Mouse (Mus musculus) brain, adult 2 months (tissue): Measurements from ENCODE around the gene Gpr1.
A peak's percentile ranks its signal among the peaks of the same experiment; 100 is the strongest.
"Not testable (repeated sequence)": the region's sequence is repeated elsewhere in the genome, so short reads cannot be mapped to it uniquely, and the experiment has no call there.

Experiments
- DNase-seq: peaks from one replicate; pipeline ENCODE4 v3.0.0; 2011; ENCODE audit warnings: low read depth, low spot score

The Gpr1 gene

DNA sequence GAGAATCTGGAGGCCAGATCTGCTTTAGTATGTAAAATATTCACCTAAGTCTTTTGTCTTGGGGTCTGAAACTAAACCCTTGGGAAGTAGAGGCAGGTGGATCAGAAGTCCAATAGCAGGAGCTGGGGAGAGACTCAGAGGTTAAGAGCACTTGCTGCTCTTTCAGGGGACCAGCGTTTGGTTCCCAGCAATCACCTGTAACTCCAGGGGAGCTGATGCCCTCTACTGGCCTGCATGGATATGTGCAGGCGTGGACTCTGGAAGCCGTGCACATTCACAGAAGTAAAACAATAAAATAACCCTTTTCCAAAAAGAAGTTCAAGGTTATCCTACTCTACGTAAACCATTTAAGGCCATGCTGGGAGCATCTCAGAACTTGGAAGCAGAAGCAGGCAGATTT, 4.9 kb upstream of the Gpr1 start:
- no peak for DNase-seq

DNA sequence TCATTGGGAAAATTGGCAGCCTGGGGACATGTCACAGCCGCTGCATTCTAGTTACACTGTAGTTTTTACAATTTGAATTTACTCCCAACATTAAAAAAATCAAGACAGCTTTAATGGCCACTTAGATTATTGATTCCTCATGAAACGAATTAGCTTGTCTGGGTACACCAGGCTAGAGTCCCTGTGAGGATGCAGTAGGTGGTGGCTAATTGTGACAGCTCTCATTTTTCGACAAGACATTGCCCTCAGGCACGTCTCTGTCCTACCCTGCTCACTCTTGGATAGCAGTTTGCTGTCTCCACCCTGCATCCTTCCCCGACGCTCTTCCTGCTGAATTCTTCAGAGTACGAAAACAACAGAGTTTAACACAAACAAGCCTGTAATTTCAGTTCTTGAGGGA, 288 bp upstream of the Gpr1 start:
- no peak for DNase-seq

DNA sequence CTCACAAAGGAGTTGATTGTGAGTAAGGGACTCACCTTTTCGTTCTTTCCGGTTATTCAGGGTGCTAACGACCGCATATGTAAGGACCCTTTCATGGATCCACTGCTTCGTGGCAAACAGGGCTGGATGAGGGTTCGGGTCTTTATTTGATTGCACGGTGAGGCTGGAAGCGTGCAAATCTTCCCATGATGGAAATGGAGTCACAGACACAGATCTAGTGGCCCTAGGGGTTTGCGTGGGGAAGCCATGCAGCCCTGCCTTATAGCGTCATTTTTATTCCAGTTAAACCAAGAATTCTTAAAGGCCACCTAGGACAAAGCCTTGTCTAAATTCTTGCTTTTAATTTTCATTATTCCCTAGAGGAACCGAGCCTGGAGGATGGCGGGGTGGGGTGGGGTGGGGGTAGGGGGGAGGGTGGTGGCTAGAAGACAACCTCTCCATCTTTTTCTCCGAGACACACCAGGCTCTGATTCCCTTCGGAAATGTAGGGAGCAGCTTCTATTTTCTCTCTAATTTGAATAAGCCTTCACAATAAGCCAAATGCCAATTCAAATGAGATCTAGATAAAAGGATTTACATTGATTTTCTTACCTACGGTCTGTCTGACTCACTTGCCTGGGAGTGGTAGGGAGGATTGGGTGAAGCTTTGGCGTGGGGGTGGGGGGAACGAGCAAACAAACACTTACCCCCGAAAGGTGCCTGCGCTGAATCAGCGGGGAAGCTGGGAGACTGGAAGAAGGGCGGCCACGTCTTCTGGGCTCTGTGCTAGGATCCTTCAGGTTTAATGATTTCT, 669 bp downstream of the Gpr1 start:
- DNase-seq: peak; percentile 53

DNA sequence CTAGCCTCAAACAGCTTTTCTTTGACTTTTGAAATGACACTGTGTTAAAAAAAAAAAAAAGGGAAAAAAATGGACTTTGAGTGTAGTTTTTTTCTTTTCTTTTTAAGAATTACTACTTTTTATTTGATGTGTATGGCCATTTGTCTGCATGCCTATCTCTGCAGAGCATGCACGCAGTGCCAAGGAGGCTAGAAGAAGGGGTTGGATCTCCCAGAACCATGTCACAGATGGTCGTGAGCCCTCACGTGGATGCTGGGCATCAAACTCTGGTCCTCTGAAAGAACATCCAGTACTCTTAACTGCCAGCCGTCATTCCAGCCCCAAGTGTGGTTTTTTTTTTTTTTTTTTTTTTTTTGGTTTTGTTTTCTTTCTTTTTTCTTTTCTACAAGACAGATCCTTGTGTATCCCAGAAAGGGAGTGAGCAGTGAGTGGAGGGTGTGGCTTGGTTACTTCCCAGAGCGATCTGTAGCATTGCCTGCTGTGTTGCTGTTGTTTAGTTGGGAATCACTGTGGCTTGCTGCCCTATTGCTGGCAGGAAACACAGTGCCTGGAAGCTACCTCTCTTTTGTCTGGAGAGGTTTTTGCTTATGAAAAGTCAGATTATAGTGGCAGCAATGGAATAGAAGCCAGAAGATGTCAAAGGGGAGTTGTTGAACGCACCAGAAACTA, 4.3 kb downstream of the Gpr1 start:
- DNase-seq: no peak

- DNase-seq: no peak
Measured at GRCm38 (mm10) chr1:63207607-63208006, 6.7 kb downstream of the Gpr1 start.

DNA sequence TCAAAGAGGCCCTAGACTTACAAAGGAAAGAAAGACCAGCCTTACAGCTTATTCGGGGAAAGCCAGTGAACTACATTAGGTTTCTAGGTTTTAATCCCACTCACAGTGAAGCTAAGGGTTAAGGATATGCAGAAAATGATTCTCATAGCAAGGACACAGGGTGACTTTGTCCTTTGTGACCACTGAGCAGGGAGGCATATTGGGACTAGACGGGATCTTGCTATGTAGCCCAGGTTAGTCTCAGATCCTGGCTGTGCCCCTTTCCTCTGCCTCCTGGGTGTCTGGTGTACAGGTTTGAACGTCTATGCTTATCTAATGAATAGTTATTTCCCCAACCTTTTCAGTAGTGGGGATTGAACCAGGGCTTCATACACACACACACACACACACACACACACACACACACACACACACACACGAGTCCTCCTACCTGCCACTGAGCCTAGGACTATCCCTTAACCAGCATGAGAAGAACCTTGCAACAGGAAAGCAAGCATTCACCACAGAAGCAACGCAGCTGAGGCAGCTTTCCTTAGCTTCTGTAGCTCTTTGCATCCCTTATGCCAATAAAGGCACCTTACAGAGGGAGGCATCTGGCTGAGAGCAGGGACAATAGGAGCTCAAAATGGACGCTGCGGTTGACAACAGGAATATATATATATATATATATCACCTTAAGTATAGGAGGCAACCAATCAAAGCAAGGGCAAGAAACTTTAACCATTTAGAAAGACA, 9.5 kb downstream of the Gpr1 start:
- DNase-seq: no peak

- peak; percentile 83 for DNase-seq
Measured at GRCm38 (mm10) chr1:63203950-63204659, 10.2 kb downstream of the Gpr1 start.

DNA sequence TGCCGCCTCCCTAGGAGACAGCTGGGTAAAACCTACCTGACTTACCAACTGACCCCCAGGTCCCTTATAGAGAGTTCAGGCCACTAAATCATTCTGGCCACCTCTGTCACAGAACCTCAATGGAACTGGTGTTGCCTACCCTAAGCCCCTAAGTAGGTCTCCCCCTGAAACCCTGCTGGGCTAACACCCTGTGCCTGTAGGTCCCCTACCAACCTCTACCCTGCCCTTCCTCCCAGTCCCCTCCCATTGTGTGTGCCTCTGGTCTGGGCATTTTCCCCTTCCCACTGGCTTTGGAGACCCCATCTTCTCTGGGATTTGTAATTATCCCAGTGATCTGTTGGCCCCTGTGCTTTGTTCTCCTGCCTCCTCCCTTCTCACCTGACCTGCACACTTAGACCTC, 10.9 kb downstream of the Gpr1 start:
- DNase-seq: no peak

GRCm38 (mm10) chr1:63201672-63202071, 12.7 kb downstream of the Gpr1 start:
- DNase-seq: no peak

- DNase-seq: no peak
Measured at GRCm38 (mm10) chr1:63200322-63200721, 14.0 kb downstream of the Gpr1 start.

DNA sequence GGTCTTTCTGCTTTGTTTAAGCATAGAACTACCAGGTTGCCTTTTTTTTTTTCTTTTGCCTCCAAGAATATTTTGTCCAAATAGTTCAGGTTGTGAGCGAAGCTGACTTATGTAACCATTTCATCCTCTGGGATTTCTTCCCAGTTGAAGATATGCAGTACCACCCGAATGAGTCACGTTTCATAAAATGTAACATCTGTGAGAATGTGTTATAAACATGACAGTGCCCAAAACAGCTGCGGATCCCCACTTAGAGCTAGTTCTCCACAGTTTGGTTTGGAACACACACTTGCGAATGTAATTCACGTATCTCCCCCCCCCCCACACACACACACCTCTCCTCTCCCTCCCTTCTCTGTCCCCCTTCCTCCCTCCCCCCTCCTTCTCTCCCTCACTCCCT, 15.0 kb downstream of the Gpr1 start:
- DNase-seq: peak; percentile 49

- no peak for DNase-seq
Measured at GRCm38 (mm10) chr1:63195848-63196512, 18.4 kb downstream of the Gpr1 start.

- DNase-seq: no peak
Measured at GRCm38 (mm10) chr1:63192306-63193065, 21.9 kb downstream of the Gpr1 start.

DNA sequence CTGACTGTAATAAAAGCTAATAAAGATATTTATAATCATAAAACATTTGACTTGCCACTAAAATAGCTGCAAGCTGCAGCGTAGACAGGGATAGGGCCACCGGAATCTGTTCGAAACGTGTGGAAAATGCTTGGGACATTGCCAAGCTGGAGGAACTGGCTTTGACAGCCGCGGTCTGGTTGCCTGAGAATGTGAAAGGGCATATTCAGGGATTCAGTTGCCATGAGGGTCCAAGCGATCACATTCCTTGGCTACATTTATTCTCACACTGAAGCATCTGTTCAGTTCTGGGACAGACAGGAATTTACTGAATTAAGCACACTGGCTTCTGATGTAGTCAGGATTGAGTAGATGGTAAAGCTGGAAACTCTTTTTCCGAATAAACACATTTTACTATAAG, 23.5 kb downstream of the Gpr1 start:
- DNase-seq: no peak

- no peak for DNase-seq
Measured at GRCm38 (mm10) chr1:63188536-63188935, 25.8 kb downstream of the Gpr1 start.

- not testable (repeated sequence) for DNase-seq
Measured at GRCm38 (mm10) chr1:63185430-63185829, 28.9 kb downstream of the Gpr1 start.

GRCm38 (mm10) chr1:63182636-63183270, 31.6 kb downstream of the Gpr1 start:
- peak; percentile 73 for DNase-seq

DNA sequence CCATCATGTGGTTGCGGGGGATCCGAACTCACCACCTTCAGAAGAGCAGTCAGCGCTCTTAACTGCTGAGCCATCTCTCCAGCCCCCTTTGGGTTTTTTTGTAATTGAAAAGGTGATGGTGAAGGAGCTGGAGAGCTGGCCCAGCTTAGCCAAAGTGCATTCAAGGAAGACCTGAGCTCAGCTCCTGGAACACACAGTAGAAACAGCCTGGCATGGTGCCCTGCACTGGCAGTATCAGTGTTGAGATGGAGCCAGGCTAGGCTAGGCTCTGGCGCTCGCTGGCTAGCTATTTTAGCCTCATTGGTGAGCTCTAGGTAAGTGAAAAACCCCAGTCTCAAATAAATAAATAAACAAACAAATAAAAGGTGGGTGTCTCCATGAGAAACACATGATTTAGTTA, 32.1 kb downstream of the Gpr1 start:
- peak; percentile 74 for DNase-seq

GRCm38 (mm10) chr1:63181480-63181879, 32.9 kb downstream of the Gpr1 start:
- DNase-seq: no peak

DNA sequence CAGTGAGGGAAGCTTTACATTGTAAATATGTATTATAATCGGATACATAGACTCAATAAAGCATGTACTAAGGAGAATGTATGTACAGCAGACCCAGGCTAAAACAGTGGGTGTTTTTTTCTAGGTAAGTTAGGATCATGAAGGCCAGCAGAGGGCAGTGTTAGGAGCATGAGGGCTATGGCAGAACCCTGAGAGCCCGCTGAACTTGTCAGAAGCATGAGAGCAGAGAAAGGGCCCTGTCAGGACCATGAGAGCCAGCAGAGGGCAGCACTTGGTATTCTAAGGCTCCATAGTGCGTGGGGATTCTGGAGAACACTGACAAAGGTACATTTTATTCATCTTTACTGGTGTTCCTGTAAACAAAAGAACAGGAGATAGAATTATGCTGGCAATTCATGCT, 33.3 kb downstream of the Gpr1 start:
- DNase-seq: peak; percentile 98
